Mouse (Mus musculus) ES-E14 (cell line): ENCODE measurements around the gene Pik3c2g. TPM values are rescaled to one million over a fixed set of nuclear protein-coding genes. Genes with fewer than 3 reads are reported as not detected.

Experiments used
- DNase-seq: peaks from one replicate; pipeline ENCODE4 v3.0.0-alpha.2; 2013; ENCODE audit warnings: low read depth, low spot score
- H3K27ac ChIP-seq: 2 replicates; pipeline ENCODE4 v1.5.1; 2012; ENCODE audit warnings: low read depth, mild to moderate bottlenecking, low read length, moderate library complexity, mixed read lengths; ENCODE audit not compliant: poor library complexity, insufficient read depth, severe bottlenecking
- H3K36me3 ChIP-seq: 2 replicates; pipeline ENCODE4 v1.6.1; 2012; ENCODE audit warnings: mild to moderate bottlenecking, low read length, moderate library complexity, mixed read lengths; ENCODE audit not compliant: control insufficient read depth, poor library complexity, insufficient read depth, severe bottlenecking
- H3K4me1 ChIP-seq, 2 experiments: fragments of 150-350 bp in 1 of 2; sonication (generic) in 1 of 2; 2 replicates each; pipeline ENCODE4 v1.6.1; 2012; ENCODE audit warnings: low read length in 2 of 2, mild to moderate bottlenecking in 1 of 2, mixed read lengths in 1 of 2; ENCODE audit not compliant: control insufficient read depth in 2 of 2, insufficient read depth in 2 of 2, poor library complexity in 1 of 2
- H3K4me3 ChIP-seq, 2 experiments: fragments of 150-350 bp in 1 of 2; sonication (generic) in 1 of 2; 2 replicates each; pipeline ENCODE4 v1.5.1; 2012; ENCODE audit warnings: low read length in 2 of 2, low read depth in 1 of 2, mild to moderate bottlenecking in 1 of 2, mixed read lengths in 1 of 2; ENCODE audit not compliant: insufficient read depth in 1 of 2, poor library complexity in 1 of 2, severe bottlenecking in 1 of 2
- H3K9ac ChIP-seq: 2 replicates; pipeline ENCODE4 v1.6.1; 2012; ENCODE audit warnings: low read depth, mild to moderate bottlenecking, low read length, mixed read lengths; ENCODE audit not compliant: poor library complexity, insufficient read depth, severe bottlenecking
- H3K9me3 ChIP-seq: fragments of 150-350 bp; sonication (generic); 2 replicates; pipeline ENCODE4 v1.6.1; 2012; ENCODE audit warnings: low read depth, mild to moderate bottlenecking, low read length; ENCODE audit not compliant: control insufficient read depth, insufficient read depth
- CHD2 ChIP-seq: IDR thresholded peaks from 2 replicates; pipeline ENCODE4 v1.6.1; 2014; ENCODE audit warnings: mild to moderate bottlenecking, low read depth, low read length, inconsistent platforms
- HCFC1 ChIP-seq: IDR thresholded peaks from 2 replicates; pipeline ENCODE4 v1.6.1; 2012; ENCODE audit warnings: low read length, inconsistent platforms, borderline replicate concordance; ENCODE audit not compliant: insufficient read depth
- MAFK ChIP-seq: IDR thresholded peaks from 2 replicates; pipeline ENCODE4 v1.6.1; 2014; ENCODE audit warnings: mild to moderate bottlenecking, low read depth, low read length, inconsistent platforms; ENCODE audit not compliant: insufficient read depth
- ZC3H11A ChIP-seq: IDR thresholded peaks from 2 replicates; pipeline ENCODE4 v1.6.1; 2012; ENCODE audit warnings: low read depth, mild to moderate bottlenecking, inconsistent platforms, low read length, borderline replicate concordance
- ZNF384 ChIP-seq: IDR thresholded peaks from 2 replicates; pipeline ENCODE4 v1.6.1; 2012; ENCODE audit warnings: low read depth, low read length, inconsistent platforms
- in situ Hi-C, 2 experiments: fragments of 600-800 bp; cut with MboI; formaldehyde crosslinking; loops; one replicate each; pipeline ENCODE4 v1.15.1; 2025; ENCODE audit warnings: low sequenced_read_pairs in 2 of 2, inconsistent platforms in 1 of 2; ENCODE audit not compliant: unreplicated experiment in 2 of 2
- total RNA-seq: library from RNA; depleted of rRNA; stranded (reverse); fragments of 300-350 nt; gene quantifications from 2 replicates; pipeline ENCODE4 v1.2.3, GENCODE M21; 2012

Gene Pik3c2g
- total RNA-seq, 1 experiment: not detected

DNA sequence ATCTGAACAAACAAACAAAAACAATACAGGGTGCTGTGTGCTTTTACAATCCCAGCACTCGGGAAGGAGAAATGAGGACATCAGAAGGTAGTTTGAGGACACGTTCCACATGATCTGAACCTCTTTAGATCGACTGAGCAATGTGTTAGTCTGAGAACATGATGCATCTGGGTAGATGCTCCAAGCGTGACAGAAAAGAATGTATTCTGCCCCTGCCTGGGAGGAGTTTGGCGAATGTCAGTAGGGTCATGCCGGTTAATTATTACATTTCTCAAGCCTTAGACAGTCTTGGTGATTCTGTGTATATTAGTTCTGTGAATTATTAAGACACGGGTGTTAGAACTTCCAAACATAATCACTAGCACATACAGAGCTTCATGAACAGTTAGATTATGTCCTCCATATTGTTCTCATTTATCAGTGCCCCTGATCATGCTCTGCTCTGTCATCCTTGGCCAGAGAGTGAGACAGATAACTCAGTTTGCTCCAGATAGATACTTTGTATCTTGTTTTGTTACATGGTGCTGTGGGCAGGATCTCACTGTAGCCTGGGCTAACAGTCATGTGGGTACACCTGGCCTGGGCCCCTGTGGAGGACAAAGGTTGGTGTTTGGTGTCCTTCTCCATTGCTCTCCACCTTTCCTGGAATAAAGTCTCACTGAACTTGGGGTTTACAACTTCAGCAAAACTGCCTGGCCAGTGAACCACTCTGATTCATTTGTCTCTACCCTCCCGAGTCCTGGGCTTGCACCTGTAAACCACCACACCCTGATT, 360.3 kb downstream of the Pik3c2g start:
- no peak for TF ChIP-seq MAFK
- no peak for TF ChIP-seq CHD2
- no peak for TF ChIP-seq ZC3H11A
- no peak overlapping the region for H3K9ac ChIP-seq
- in situ Hi-C loops: no loop called here

DNA sequence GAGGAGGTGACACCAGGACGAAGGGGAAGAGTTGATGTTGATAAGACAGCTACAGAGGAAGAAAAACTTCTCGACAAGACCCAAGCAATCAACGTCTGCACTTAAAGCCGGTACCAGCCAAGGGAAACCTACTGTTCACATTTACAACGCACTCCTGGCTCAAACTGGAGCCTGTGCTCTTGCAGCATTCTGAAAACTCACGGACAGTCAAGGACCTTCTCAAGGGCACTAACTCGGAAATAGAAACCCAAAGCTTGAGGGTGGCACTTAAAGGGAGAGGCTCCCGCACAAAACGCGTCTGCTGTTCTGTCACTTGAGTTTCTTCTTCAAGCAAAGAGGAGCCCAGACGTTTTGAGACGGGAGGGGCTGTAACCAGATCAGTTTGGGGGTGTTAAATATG, 366.6 kb downstream of the Pik3c2g start:
- Histone ChIP-seq H3K9ac (no peak overlapping the region), H3K9me3 (no peaks in the 10 kb centered on the region), H3K36me3 (no peaks in the 10 kb centered on the region), H3K4me1 (no peaks in the 10 kb centered on the region), H3K4me3 (no peak overlapping the region), H3K27ac (no peak overlapping the region)
- TF ChIP-seq MAFK: no peak
- TF ChIP-seq CHD2: no peak
- no peak for TF ChIP-seq ZNF384
- no peak for TF ChIP-seq ZC3H11A
- TF ChIP-seq HCFC1: no peak
- DNase-seq: no peak
- in situ Hi-C loops: no loop called here

More for the DNA sequence above, 360.3 kb downstream of the Pik3c2g start:
- Histone ChIP-seq H3K4me3 (no peak overlapping the region), H3K9me3 (no peaks in the 10 kb centered on the region), H3K4me1 (no peaks in the 10 kb centered on the region), H3K36me3 (no peaks in the 10 kb centered on the region), H3K27ac (no peak overlapping the region)
- DNase-seq: no peak

DNA sequence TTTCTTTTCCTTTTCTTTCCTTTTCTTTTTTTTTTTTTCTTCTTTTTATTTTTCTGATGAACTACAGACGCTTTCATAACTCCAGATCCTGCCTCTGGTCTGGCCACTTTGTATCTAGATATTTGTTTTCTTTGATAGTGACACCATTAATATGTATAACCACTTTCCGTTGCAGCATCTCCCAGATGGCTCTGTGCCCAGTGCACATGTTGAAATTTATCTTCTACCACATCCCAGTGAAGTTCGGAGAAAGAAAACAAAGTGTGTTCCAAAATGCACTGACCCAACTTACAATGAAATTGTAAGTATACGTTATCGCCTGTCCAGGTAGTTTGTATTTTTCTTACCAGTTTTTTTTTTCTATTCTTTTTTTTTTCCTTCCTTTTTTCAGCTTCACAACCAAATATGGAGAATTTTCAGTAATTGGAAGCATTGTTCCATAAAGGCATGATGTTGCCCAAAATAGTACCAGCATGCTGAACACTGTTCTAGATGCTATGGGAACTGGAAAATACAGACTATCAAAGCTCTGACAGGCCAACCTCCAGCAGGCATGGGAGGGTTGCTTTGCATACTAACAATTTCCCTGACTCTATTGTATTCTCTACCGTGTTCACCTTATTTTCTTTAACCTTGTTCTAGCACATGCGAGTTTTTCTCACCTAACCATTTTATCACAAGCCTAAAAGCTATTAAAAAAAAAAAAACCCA, 370.7 kb downstream of the Pik3c2g start:
- Histone ChIP-seq H3K27ac (no peak overlapping the region), H3K9ac (no peak overlapping the region), H3K4me1 (no peaks in the 10 kb centered on the region), H3K9me3 (no peaks in the 10 kb centered on the region), H3K36me3 (no peaks in the 10 kb centered on the region), H3K4me3 (no peak overlapping the region)
- no peak for DNase-seq
- TF ChIP-seq ZC3H11A (no peak), ZNF384 (no peak), MAFK (no peak), CHD2 (no peak), HCFC1 (no peak)
- in situ Hi-C loops: no loop called here

DNA sequence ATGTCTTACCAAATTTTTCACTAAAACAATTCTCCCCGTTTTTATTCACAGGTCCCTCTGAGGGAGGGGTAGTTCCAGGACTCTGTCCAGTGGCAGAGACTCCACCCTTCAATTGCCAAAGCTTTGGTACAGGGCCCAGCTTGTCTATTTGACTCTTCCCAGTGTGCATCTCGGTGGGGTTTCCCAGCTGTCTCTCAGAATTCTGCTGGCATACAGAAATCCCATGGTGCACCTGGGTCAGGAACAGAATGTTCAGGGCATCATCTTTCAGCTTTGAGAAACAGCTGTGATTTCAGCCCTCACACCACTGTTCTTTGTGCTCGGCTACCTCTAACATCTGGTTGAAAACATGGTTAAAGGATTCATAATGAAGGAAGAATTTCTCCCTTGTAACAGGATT, 376.8 kb downstream of the Pik3c2g start:
- no peak for DNase-seq
- Histone ChIP-seq H3K4me3 (no peak overlapping the region), H3K9ac (no peak overlapping the region), H3K36me3 (no peaks in the 10 kb centered on the region), H3K27ac (no peak overlapping the region), H3K4me1 (no peaks in the 10 kb centered on the region), H3K9me3 (no peaks in the 10 kb centered on the region)
- in situ Hi-C loops: no loop called here
- TF ChIP-seq CHD2 (no peak), ZC3H11A (no peak), MAFK (no peak), HCFC1 (no peak), ZNF384 (no peak)
